In the genomic region with DNA sequence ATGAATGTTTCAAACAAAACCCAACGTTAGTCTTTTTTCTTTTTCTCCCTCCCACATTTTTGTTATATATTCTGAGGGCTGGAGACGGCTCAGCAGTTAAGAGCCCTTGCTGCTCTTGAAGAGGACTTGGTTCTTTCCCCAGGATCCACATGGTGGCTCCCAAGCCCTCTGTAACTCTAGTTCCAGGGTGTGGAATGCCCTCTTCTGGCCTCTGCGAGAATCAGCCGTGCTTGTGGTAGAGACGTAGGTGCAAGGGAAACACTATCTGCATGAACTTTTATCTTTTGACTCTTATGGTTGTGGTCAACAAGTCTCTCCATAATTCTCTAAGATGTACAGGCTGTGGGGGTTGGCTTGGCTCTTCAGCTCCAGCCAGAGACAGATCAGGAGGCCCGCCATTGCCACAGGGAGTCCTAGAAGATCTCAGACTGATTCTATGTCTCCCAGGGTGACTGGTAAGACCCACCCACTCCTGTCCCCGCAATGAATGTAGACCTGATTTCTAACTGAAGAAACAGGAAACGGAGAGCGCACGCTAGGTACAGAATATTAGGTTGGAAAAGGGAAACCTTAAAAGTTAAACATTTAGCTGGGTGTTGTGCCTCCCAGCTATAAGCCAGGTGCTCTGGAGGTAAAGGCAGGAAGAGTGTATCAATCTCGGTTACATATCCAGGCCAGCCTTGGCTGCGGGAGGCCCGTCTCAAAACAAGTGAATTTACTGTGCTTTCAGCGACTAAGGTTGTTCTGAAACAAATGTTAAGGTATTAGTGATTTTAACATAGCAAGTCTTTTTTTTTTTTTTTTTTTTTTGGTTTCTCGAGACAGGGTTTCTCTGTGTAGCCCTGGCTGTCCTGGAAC, we compare ENCODE assay signal across 9 mouse cellular contexts. TPM values are rescaled to one million over a fixed set of nuclear protein-coding genes. Genes with fewer than 3 reads are reported as not detected.
DNase-seq lines count a peak whose midpoint lies in the region; ATAC-seq and TF ChIP-seq lines count a peak whose summit lies in the region.
"Had no signal": no experiment of that assay in that cellular context is flagged by ENCODE, and none has a peak within 500 bp of the region (broad histone marks: within the 10 kb centered on the region; RNA-seq: fewer than 3 reads in every experiment).

No protein-coding gene starts in this region.

- TF ChIP-seq EP300 in lung, postnatal 0 days (IDR thresholded peaks at IDR 0.05): peak; percentile 62

- no peak overlapping the region for H3K4me2 ChIP-seq in embryonic facial prominence, embryonic 11.5 days (ENCODE audit: low read depth, low read length)
- no peak overlapping the region for H3K4me2 ChIP-seq in lung, postnatal 0 days (replicated peaks; ENCODE audit: low read depth, low read length)
- H3K4me2 ChIP-seq: hindbrain, embryonic 15.5 days had no signal

- no peak overlapping the region for H3K9ac ChIP-seq in embryonic facial prominence, embryonic 11.5 days (replicated peaks; ENCODE audit: low read length)
- H3K9ac ChIP-seq in lung, postnatal 0 days (replicated peaks; ENCODE audit: low read depth): no peak overlapping the region
- H3K9ac ChIP-seq: hindbrain, embryonic 15.5 days had no signal

- no peak overlapping the region for H3K4me3 ChIP-seq in embryonic facial prominence, embryonic 11.5 days (ENCODE audit: low read depth, low read length)
- no peak overlapping the region for H3K4me3 ChIP-seq in lung, postnatal 0 days (ENCODE audit: low read depth, low read length)
- H3K4me3 ChIP-seq: hindbrain, embryonic 15.5 days had no signal

- ATAC-seq in cerebellum, adult (ENCODE audit: insufficient number of reproducible peaks, low FRiP score, low TSS enrichment): peak; percentile 63; the same call in 1 of the 2 replicates
- ATAC-seq in embryonic facial prominence, embryonic 11.5 days (replicated peaks; ENCODE audit: insufficient number of reproducible peaks, low FRiP score, low TSS enrichment, low read depth): no peak
- ATAC-seq in lung, postnatal 0 days: peak; percentile 72

- no peaks in the 10 kb centered on the region for H3K4me1 ChIP-seq in embryonic facial prominence, embryonic 11.5 days (ENCODE audit: control insufficient read depth, insufficient read depth, low read length)
- H3K4me1 ChIP-seq in lung, postnatal 0 days (ENCODE audit: insufficient read depth, low read depth, low read length): no peaks in the 10 kb centered on the region
- H3K4me1 ChIP-seq: hindbrain, embryonic 15.5 days had no signal

- no peak for DNase-seq in cerebellum, adult 9-10 months
- DNase-seq in right cerebral cortex, postnatal 14 days: peak; percentile 41
- no peak for DNase-seq in right cerebral cortex, postnatal 4 days
- DNase-seq in embryonic facial prominence, embryonic 11.5 days (ENCODE audit: low spot score): peak; percentile 23
- DNase-seq in kidney, adult 8-10 months: peak; percentile 81 to 83
- peak; percentile 91 for DNase-seq in lung, postnatal 0 days (ENCODE audit: low spot score)
- DNase-seq in spleen, postnatal 4 days (ENCODE audit: low spot score in 2 of 2): peak; percentile 62 to 73

- 59% methylated on average over 14 of the region's 15 CpGs for WGBS in embryonic facial prominence, embryonic 11.5 days
- 46% methylated on average over 14 of the region's 15 CpGs for WGBS in lung, postnatal 0 days

- TF ChIP-seq CTCF in lung, postnatal 0 days (IDR thresholded peaks at IDR 0.05): peak; percentile 90

- no peaks in the 10 kb centered on the region for H3K9me3 ChIP-seq in embryonic facial prominence, embryonic 11.5 days (replicated peaks; ENCODE audit: control insufficient read depth, low read length)
- no peaks in the 10 kb centered on the region for H3K9me3 ChIP-seq in lung, postnatal 0 days (ENCODE audit: low read length)
- H3K9me3 ChIP-seq: hindbrain, embryonic 15.5 days had no signal

- H3K27ac ChIP-seq in embryonic facial prominence, embryonic 11.5 days (replicated peaks; ENCODE audit: low read depth, low read length): no peak overlapping the region
- peak overlapping the region; percentile 59; the same call in 1 of the 2 replicates for H3K27ac ChIP-seq in lung, postnatal 0 days (ENCODE audit: low read length)
- H3K27ac ChIP-seq: hindbrain, embryonic 15.5 days had no signal

- no peaks in the 10 kb centered on the region for H3K27me3 ChIP-seq in embryonic facial prominence, embryonic 11.5 days (ENCODE audit: control insufficient read depth, insufficient read depth, low read length)
- no peaks in the 10 kb centered on the region for H3K27me3 ChIP-seq in lung, postnatal 0 days (replicated peaks; ENCODE audit: insufficient read depth, low read length)
- H3K27me3 ChIP-seq: hindbrain, embryonic 15.5 days had no signal

- no peaks in the 10 kb centered on the region; the same call in 1 of the 2 replicates for H3K36me3 ChIP-seq in embryonic facial prominence, embryonic 11.5 days (replicated peaks; ENCODE audit: control insufficient read depth, insufficient read depth, low read depth, low read length)
- H3K36me3 ChIP-seq in lung, postnatal 0 days (ENCODE audit: insufficient read depth, low read length): no peaks in the 10 kb centered on the region

RNA-seq across cellular contexts. Expression of a gene that starts 14.7 kb away (rescaled TPM):
- 20.1 and 22.2 TPM in 2 replicates for polyA plus RNA-seq in embryonic facial prominence, embryonic 11.5 days (2014; fragmentation: Nextera tagmentation; extraction: Ambion mirVana)
- 16.7 and 17.2 TPM in 2 replicates for polyA plus RNA-seq in lung, postnatal 0 days (2015; fragmentation: Nextera tagmentation; extraction: Ambion mirVana)

RNA-seq across cellular contexts. Expression of a gene that starts 20.9 kb away (rescaled TPM):
- polyA plus RNA-seq in embryonic facial prominence, embryonic 11.5 days (2014; fragmentation: Nextera tagmentation; extraction: Ambion mirVana): 47.7 and 50.5 TPM in 2 replicates
- polyA plus RNA-seq in lung, postnatal 0 days (2015; fragmentation: Nextera tagmentation; extraction: Ambion mirVana): 22.7 and 28.9 TPM in 2 replicates

Comparison
In these comparisons a context has a peak if more than half of its experiments do, and no peak if none do; other contexts are left out.
1. DNase-seq: peak in right cerebral cortex, postnatal 14 days (single experiment), embryonic facial prominence, embryonic 11.5 days (single experiment), kidney, adult 8-10 months (2 of 2), lung, postnatal 0 days (single experiment) and spleen, postnatal 4 days (2 of 2); none in cerebellum, adult 9-10 months (single experiment) and right cerebral cortex, postnatal 4 days (single experiment).